Mouse (Mus musculus) CH12.LX (cell line): ENCODE measurements around the gene Fkbp6.

ENCODE experiments used
- BHLHE40 ChIP-seq: IDR thresholded peaks from 2 replicates; pipeline ENCODE4 v1.6.1; 2011; ENCODE audit warnings: mild to moderate bottlenecking, low read depth, low read length, improper control_type of control experiment
- CTCF ChIP-seq, 2 experiments: IDR thresholded peaks in 1 of 2; conservative IDR thresholded peaks in 1 of 2; 2 replicates each; pipeline ENCODE4 v1.5.1; 2011 to 2012; ENCODE audit warnings: low read depth in 2 of 2, low read length in 2 of 2, improper control_type of control experiment in 1 of 2, inconsistent platforms in 1 of 2, mild to moderate bottlenecking in 1 of 2, moderate library complexity in 1 of 2
- NELFE ChIP-seq: IDR thresholded peaks from 2 replicates; pipeline ENCODE4 v1.6.1; 2011; ENCODE audit warnings: low read depth, low read length, improper control_type of control experiment
- RAD21 ChIP-seq: IDR thresholded peaks from 2 replicates; pipeline ENCODE4 v1.6.1; 2011; ENCODE audit warnings: low read depth, mild to moderate bottlenecking, low read length, improper control_type of control experiment, moderate library complexity
- USF1 ChIP-seq: IDR thresholded peaks from 2 replicates; pipeline ENCODE4 v1.6.1; 2014; ENCODE audit warnings: low read depth, mild to moderate bottlenecking, inconsistent platforms, low read length, improper control_type of control experiment

DNA sequence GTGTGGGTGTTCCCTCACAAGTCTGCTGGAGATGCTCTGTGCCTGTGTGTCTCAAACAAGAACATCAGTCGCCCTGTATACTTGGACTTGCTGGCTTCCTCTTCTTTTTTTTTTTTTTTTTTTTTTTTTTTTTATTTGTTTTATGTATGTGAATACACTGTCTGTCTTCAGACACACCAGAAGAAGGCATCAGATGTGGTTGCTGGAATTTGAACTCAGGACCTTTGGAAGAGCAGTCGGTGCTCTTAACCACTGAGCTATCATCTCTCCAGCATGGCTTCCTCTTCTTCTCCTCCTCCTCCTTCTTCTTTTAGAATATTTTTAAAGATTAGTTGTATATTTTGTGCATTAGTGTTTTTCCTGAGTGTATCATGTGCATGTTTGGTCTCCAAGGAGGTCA lies 7.7 kb upstream of the Fkbp6 start:
- TF ChIP-seq USF1 (no peak), NELFE (no peak), RAD21 (no peak), BHLHE40 (no peak), CTCF (conservative IDR thresholded peaks at IDR 0.05 in 1 of 2, IDR thresholded peaks at IDR 0.05 in 1 of 2; ENCODE audit: low read depth in 2 of 2, low read length in 2 of 2) (no peak)
